Mouse (Mus musculus) cerebellum, adult 11-12 months (tissue): ENCODE measurements around the gene Gm11567.
"Not testable (repeated sequence)": the region's sequence is repeated elsewhere in the genome, so short reads cannot be mapped to it uniquely, and the experiment has no call there.

Experiments
- DNase-seq: peaks from one replicate; pipeline ENCODE4 v3.0.0; 2022

Gene Gm11567

DNA sequence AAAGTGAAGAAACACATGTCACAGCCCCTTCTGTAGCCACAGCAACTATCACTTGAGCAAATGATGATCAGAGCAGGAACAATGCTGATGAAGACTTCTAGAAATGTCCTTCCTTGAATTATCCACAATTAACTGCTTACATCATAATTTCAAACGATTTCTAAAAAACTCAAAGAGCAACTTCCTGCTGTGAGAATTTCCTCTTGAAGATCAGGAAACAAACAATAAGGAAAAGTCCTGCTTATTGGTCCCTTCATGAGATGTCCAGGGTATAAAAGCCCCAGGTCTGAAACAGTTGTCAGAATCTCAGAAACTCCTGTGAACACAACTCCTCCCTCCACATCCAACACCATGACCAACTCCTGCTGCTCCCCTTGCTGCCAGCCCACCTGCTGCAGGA lies at the start of gene Gm11567:
Gene Gm11567, plus strand, starts transcription at position 301 of the 400 bp plus-strand sequence.
- DNase-seq, result not testable (repeated sequence)

GRCm38 (mm10) chr11:99837966-99838365 lies 41.0 kb upstream of the Gm11567 start, which contains the start of gene 2300003K06Rik:
Gene 2300003K06Rik, minus strand, starts transcription at chr11:99838066.
- no peak for DNase-seq

DNA sequence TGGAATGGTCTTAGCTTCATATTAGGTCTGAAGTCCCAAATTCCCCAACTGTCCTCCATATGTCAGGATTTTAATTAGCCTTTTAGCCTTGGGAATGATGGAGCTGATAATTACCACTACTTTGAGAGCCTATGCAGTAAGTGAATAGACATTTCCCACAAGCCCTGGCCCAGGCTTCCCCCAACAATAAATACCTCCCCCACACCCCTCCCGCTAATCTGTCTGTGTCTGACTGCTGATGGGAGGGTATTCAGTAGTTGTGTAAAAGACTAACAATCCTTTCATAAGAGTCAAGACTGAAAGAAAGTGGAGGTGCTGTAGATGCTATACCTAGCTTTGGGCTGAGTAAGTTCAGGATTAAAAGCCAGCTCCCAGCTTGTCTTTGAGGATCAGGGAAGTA lies 36.8 kb upstream of the Gm11567 start:
- DNase-seq, result no peak

GRCm38 (mm10) chr11:99846746-99847145 lies 32.2 kb upstream of the Gm11567 start:
- DNase-seq, result no peak

DNA sequence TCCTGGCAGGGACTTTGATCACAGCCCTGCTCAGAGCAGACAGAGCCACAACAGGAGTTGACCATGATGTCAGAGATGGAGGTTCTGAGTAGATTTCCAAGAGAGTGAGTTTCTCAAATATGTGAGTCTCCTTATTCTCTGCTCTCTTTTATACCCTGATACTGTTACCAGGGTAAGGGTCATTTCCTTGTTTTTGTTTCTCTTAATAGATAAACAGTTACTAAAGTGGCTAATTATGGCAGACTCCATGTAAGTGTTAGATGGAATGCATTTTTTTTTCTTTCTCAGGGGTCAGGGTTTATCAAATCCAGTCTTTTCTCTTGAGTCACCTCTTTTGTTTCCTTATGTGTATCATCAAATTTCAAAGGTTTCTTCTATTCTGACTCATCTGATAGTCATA lies 27.5 kb upstream of the Gm11567 start, which contains the start of gene Krtap4-16:
Gene Krtap4-16, minus strand, starts transcription at position 101 of the 400 bp plus-strand sequence.
- no peak for DNase-seq

- DNase-seq, result no peak
These were observed 24.9 kb upstream of the Gm11567 start for GRCm38 (mm10) chr11:99854121-99854520.

DNA sequence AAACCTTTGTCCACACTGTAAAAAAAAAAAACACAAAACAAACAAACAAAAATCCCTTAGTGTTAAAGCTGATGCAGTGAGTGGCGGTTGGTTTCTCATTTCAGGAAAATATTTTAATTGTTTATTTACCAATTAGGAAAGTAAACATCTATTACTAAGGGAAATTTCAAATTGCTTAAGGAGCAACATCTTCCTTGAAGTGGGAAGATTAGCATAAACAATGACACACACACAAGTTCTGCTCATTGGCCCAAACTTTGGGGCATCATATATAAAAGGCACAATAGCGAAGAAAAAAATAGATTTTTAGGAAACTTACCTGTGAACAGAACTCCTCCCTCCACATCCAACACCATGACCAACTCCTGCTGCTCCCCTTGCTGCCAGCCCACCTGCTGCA lies 21.4 kb upstream of the Gm11567 start, which contains the start of gene Gm11568:
Gene Gm11568, plus strand, starts transcription at position 301 of the 400 bp plus-strand sequence.
- DNase-seq, result no peak

GRCm38 (mm10) chr11:99858761-99859160 lies 20.2 kb upstream of the Gm11567 start:
- no peak for DNase-seq

GRCm38 (mm10) chr11:99864176-99864575 lies 14.8 kb upstream of the Gm11567 start, which contains the start of gene Gm11559:
Gene Gm11559, plus strand, starts transcription at chr11:99864476.
- not testable (repeated sequence) for DNase-seq

DNA sequence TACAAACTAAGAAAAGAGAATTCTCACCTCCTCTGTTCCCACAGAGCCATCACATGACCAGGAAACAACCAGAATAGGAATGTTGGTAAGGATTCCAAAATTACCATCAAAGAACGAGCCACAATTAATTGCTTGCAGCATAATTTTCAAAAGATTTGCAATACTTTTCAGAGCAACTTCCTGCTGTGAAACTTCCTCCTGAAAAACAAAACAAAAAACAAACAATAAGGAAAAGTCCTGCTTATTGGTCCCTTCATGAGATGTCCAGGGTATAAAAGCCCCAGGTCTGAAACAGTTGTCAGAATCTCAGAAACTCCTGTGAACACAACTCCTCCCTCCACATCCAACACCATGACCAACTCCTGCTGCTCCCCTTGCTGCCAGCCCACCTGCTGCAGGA lies 5.9 kb upstream of the Gm11567 start, which contains the start of gene Krtap9-1:
Gene Krtap9-1, plus strand, starts transcription at position 301 of the 400 bp plus-strand sequence.
- DNase-seq, result not testable (repeated sequence)

DNA sequence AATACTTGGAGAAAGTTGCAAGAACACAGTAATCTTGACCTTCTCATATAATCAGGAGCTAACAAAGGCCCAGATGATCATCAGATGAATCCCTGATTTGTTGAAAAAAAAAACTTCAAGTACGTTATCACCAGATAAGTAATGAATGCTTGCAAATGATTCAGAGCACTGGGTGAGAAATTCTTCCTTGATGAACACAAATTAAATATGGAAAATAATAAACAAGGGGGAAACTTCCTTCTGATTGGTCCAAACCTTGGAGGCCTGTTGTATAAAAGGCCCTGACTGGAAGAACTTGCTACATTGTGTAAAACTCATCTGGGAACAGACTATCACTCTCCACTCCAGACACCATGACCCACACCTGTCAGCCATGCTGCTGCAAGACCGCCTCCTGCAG lies 28.6 kb downstream of the Gm11567 start, which contains the start of gene Krtap31-1:
Gene Krtap31-1, plus strand, starts transcription at position 301 of the 400 bp plus-strand sequence.
- no peak for DNase-seq

- no peak for DNase-seq
These were observed 35.5 kb downstream of the Gm11567 start, which contains the start of gene Gm11565 for GRCm38 (mm10) chr11:99914451-99914850. Gene Gm11565, plus strand, starts transcription at chr11:99914751.
